Mouse (Mus musculus): ENCODE results near the gene Akr1b3. TPM values are rescaled to one million over a fixed set of nuclear protein-coding genes. Genes with fewer than 3 reads are reported as not detected.
"Not testable (repeated sequence)": the region's sequence is repeated elsewhere in the genome, so short reads cannot be mapped to it uniquely, and the experiment has no call there.

Akr1b3 gene
- polyA plus RNA-seq, 1 experiment from 2014 or later, result 72.9 TPM

GRCm38 (mm10) chr6:34353658-34354353 lies 36.5 kb upstream of the Akr1b3 start, which contains the start of gene Akr1b8:
Akr1b8 (plus strand) TSS chr6:34354119.
- TF ChIP-seq CTCF (IDR thresholded peaks at IDR 0.05; ENCODE audit: low read depth), result no peak
- Histone ChIP-seq H3K9ac (ENCODE audit: low read depth, low read length) (no peak within 1 kb of the TSS), H3K27ac (ENCODE audit: low read depth, low read length) (no peak within 1 kb of the TSS), H3K4me3 (ENCODE audit: low read depth, low read length) (no peak within 1 kb of the TSS), H3K9me3 (ENCODE audit: control insufficient read depth) (no peaks in the 10 kb centered on the region), H3K4me2 (replicated peaks; ENCODE audit: low read depth) (peak within 1 kb of the TSS; percentile 39), H3K36me3 (ENCODE audit: control insufficient read depth, insufficient read depth) (no peaks in the 10 kb centered on the region), H3K27me3 (replicated peaks; ENCODE audit: control insufficient read depth, insufficient read depth, low read length) (no peaks in the 10 kb centered on the region), H3K4me1 (replicated peaks; ENCODE audit: control insufficient read depth, insufficient read depth, low read length) (no peaks in the 10 kb centered on the region)
- 20% methylated on average over 16 of the region's 16 CpGs for WGBS
- 0 out of 2 replicates have a peak, but pooled peaks have one; percentile 12 for ATAC-seq

- no peak overlapping the region for H3K9ac ChIP-seq (ENCODE audit: low read depth, low read length)
- H3K36me3 ChIP-seq (ENCODE audit: control insufficient read depth, insufficient read depth), result no peaks in the 10 kb centered on the region
- WGBS, result 87% methylated on average over 3 of the region's 3 CpGs
- no peak overlapping the region for H3K4me3 ChIP-seq (ENCODE audit: low read depth, low read length)
- no peak overlapping the region for H3K27ac ChIP-seq (ENCODE audit: low read depth, low read length)
- no peak for ATAC-seq
- no peak for TF ChIP-seq CTCF (IDR thresholded peaks at IDR 0.05; ENCODE audit: low read depth)
- no peaks in the 10 kb centered on the region for H3K9me3 ChIP-seq (ENCODE audit: control insufficient read depth)
- no peaks in the 10 kb centered on the region for H3K4me1 ChIP-seq (replicated peaks; ENCODE audit: control insufficient read depth, insufficient read depth, low read length)
- H3K4me2 ChIP-seq (replicated peaks; ENCODE audit: low read depth), result no peak overlapping the region
- H3K27me3 ChIP-seq (replicated peaks; ENCODE audit: control insufficient read depth, insufficient read depth, low read length), result no peaks in the 10 kb centered on the region
Observed at GRCm38 (mm10) chr6:34352401-34352800, 35.1 kb upstream of the Akr1b3 start.

DNA sequence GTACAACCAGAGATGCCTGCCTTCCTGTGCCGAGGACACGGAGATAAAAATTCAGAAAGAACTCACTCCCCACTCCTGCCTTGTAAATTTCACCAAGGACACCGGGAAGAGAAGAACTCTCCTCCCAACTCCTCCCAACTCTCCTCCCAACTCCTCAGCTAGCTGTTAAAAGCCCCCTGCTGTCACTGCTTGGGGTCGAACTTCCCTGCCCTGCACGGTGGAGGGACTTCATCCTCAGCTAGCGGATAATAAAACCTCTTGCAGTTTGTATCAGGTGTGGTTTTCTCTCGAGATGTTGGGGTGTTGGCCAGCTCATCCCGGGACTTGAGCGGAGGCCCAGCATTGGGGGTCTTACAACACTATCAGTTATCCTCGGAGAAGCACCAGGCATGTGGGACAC lies 34.2 kb upstream of the Akr1b3 start:
- H3K27ac ChIP-seq (ENCODE audit: low read depth, low read length); H3K9ac ChIP-seq (ENCODE audit: low read depth, low read length); H3K4me2 ChIP-seq (replicated peaks; ENCODE audit: low read depth); H3K27me3 ChIP-seq (replicated peaks; ENCODE audit: control insufficient read depth, insufficient read depth, low read length); H3K36me3 ChIP-seq (ENCODE audit: control insufficient read depth, insufficient read depth); H3K4me1 ChIP-seq (replicated peaks; ENCODE audit: control insufficient read depth, insufficient read depth, low read length); H3K4me3 ChIP-seq (ENCODE audit: low read depth, low read length); ATAC-seq; H3K9me3 ChIP-seq (ENCODE audit: control insufficient read depth): not testable (repeated sequence)
- 52% methylated on average over 10 of the region's 10 CpGs for WGBS

GRCm38 (mm10) chr6:34350037-34350699 lies 32.9 kb upstream of the Akr1b3 start:
- 55% methylated on average over 12 of the region's 12 CpGs for WGBS
- H3K4me2 ChIP-seq (replicated peaks; ENCODE audit: low read depth), result no peak overlapping the region
- no peaks in the 10 kb centered on the region for H3K4me1 ChIP-seq (replicated peaks; ENCODE audit: control insufficient read depth, insufficient read depth, low read length)
- no peak overlapping the region for H3K4me3 ChIP-seq (ENCODE audit: low read depth, low read length)
- no peaks in the 10 kb centered on the region for H3K9me3 ChIP-seq (ENCODE audit: control insufficient read depth)
- peak; percentile 87 for ATAC-seq
- no peaks in the 10 kb centered on the region for H3K27me3 ChIP-seq (replicated peaks; ENCODE audit: control insufficient read depth, insufficient read depth, low read length)
- H3K27ac ChIP-seq (ENCODE audit: low read depth, low read length), result no peak overlapping the region; the same call in 1 of the 2 replicates
- no peak for TF ChIP-seq CTCF (IDR thresholded peaks at IDR 0.05; ENCODE audit: low read depth)
- H3K9ac ChIP-seq (ENCODE audit: low read depth, low read length), result no peak overlapping the region
- no peaks in the 10 kb centered on the region for H3K36me3 ChIP-seq (ENCODE audit: control insufficient read depth, insufficient read depth)

DNA sequence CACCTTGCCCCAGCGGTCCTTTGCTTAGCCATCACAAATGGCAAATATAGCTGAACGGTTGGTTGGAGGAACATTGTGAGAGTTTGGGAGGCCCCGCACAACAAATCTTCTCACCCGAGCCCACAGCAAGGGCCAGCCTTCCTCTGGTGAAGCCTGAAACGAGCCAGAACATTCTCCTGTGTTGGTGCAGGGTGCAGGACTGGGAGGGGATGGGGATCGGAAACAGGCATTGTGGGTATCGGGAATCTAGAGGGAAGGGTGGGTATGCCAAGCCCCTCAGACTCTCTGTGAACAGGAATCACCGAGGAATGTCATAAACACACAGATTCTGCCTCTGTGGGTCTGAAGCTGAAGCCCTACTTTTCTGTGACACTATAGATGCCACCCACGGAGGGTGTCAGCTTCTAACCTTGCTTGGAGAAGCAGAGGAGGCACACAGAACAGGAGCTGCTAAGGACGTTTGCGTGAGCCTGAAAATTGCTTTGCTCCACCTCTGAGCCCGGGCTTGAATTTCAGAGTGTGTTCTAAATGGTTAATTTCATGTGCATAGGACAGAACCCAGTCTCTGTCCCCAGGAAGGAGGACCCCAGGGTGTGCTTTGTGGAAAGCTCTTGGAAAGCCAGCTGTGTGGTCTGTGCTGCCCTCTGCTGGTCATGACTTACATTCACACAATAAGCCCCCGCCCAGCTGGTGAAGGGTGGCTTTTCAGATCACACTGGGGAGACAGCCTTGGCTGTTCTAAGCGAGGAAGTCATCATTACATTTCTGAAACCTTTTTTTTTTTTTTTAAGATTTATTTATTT lies 29.0 kb upstream of the Akr1b3 start:
- WGBS, result 49% methylated on average over 14 of the region's 14 CpGs

DNA sequence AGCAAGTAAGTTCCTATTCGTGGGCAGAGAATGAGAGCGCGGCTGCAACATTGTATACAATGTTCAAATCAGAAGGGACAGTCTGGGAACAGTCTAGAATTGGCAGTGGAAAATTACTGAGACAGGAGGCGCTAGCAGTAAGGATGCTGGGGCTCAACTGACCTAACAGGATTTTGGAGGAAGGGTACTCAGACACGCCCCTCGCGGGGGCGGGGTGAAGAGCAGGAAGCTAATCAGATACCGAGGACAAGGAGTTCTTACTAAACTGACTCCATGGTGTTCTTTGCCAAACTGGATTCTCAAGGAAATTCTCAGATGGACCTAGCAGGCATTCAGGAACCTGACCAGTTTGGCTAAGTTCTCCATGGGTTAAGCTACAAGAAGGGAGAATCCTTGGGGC lies 27.7 kb upstream of the Akr1b3 start:
- no peaks in the 10 kb centered on the region for H3K27me3 ChIP-seq (replicated peaks; ENCODE audit: control insufficient read depth, insufficient read depth, low read length)
- no peaks in the 10 kb centered on the region for H3K36me3 ChIP-seq (ENCODE audit: control insufficient read depth, insufficient read depth)
- no peak overlapping the region for H3K4me3 ChIP-seq (ENCODE audit: low read depth, low read length)
- no peak for ATAC-seq
- no peak overlapping the region for H3K4me2 ChIP-seq (replicated peaks; ENCODE audit: low read depth)
- H3K9me3 ChIP-seq (ENCODE audit: control insufficient read depth), result no peaks in the 10 kb centered on the region
- 29% methylated on average over 9 of the region's 9 CpGs for WGBS
- no peaks in the 10 kb centered on the region for H3K4me1 ChIP-seq (replicated peaks; ENCODE audit: control insufficient read depth, insufficient read depth, low read length)
- H3K9ac ChIP-seq (ENCODE audit: low read depth, low read length), result no peak overlapping the region
- no peak overlapping the region for H3K27ac ChIP-seq (ENCODE audit: low read depth, low read length)
- TF ChIP-seq CTCF (IDR thresholded peaks at IDR 0.05; ENCODE audit: low read depth), result no peak

More for the DNA sequence above, 29.0 kb upstream of the Akr1b3 start:
- peak; percentile 26; the same call in 1 of the 2 replicates for ATAC-seq
- Histone ChIP-seq H3K4me1 (replicated peaks; ENCODE audit: control insufficient read depth, insufficient read depth, low read length) (no peaks in the 10 kb centered on the region), H3K4me2 (replicated peaks; ENCODE audit: low read depth) (no peak overlapping the region), H3K27me3 (replicated peaks; ENCODE audit: control insufficient read depth, insufficient read depth, low read length) (no peaks in the 10 kb centered on the region), H3K27ac (ENCODE audit: low read depth, low read length) (no peak overlapping the region), H3K9ac (ENCODE audit: low read depth, low read length) (no peak overlapping the region), H3K36me3 (ENCODE audit: control insufficient read depth, insufficient read depth) (no peaks in the 10 kb centered on the region), H3K9me3 (ENCODE audit: control insufficient read depth) (no peaks in the 10 kb centered on the region), H3K4me3 (ENCODE audit: low read depth, low read length) (no peak overlapping the region)
- peak; percentile 95 for TF ChIP-seq CTCF (IDR thresholded peaks at IDR 0.05; ENCODE audit: low read depth)
